Mouse (Mus musculus) cortical plate, adult 2 months (tissue): ENCODE measurements at regions not wholly inside any gene's neighbourhood (a gene's known extent, or its start where the extent isn't known, plus 50 kb on each side); places are given as distances from the start of the nearest gene placed in this dataset.

Experiments used
- CTCF ChIP-seq: fragments of 200-500 bp; IDR thresholded peaks from 2 replicates; pipeline ENCODE4 v1.5.1; 2011; ENCODE audit warnings: mild to moderate bottlenecking, control low read depth, low read length; ENCODE audit not compliant: insufficient read depth; ENCODE audit errors: extremely low read depth
- POLR2A ChIP-seq: fragments of 200-500 bp; IDR thresholded peaks from 2 replicates; pipeline ENCODE4 v1.6.1; 2011; ENCODE audit warnings: mild to moderate bottlenecking, low read length, control low read depth; ENCODE audit not compliant: insufficient read depth; ENCODE audit errors: extremely low read depth

DNA sequence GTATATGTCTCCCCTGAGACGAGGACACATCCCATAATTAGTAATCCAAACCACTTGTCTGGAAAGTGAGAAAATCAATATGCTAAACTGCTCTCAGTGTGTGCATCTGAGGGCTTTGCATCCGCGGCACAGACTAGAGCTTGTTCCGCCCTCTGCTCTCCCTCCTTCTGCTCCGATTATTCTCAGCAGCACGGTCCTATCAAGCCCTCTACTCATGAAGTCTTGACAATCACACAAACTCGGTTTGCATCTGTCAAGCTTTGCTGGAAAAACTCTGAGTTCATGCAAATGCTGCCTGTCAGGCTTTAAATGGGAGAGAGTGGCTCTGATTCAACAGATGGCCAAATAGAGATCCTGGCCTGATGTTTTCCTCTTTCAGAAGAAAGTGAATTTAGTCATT, 1121.3 kb downstream of the Cdh8 start:
- TF ChIP-seq CTCF: no peak
- TF ChIP-seq POLR2A: no peak
